Mouse (Mus musculus): ENCODE measurements around the gene Acot7.

Acot7 gene

DNA sequence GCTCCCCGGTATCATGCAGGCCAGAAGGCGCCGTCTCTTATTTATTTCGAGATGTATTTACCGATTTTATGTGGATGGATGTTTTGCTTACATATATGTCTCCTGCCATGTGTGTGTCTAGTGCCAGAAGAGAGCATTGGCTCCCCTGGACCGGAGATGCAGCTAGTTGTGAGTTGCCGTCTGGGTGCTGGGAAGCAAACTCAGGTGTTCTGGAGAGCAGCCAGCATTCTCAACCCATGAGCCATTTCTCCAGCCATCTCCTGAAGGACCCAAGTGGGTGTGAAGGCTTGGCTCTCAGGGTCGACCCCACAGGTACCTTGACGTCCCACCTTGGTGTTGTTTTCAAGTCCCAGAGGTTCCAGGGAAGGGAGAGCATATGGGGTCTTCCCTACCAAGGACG, 4.3 kb downstream of the Acot7 start:
- DNase-seq: no peak

DNA sequence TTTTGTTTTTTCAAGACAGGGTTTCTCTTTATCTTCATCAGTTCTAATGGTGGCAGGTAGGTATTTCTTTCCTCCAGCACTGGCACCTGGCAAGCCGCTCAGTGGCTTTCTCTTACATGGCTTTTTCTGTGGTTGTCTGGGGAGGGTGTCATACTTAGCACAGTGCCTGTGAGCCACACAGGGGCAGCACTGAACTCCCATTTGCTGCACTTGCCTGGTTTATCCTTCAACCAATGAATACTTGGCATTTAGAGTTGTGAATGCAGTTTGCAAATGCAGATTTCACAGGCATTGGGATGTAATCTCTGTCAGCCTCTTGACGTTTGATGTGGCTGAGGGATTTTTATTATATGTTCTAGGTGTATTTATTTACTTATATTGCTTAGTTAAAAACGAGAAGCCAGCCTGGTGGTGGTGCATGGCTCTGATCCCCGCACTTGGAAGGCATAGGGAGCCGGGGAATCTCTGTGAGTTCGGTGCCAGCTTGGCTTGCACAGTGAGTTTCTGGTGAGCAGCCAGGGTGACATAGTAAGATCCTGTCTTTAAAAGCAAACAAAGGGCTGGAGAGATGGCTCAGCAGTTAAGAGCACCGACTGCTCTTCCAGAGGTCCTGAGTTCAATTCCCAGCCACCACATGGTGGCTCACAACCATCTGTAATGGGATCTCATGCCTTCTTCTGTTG, 6.6 kb downstream of the Acot7 start:
- DNase-seq: no peak

DNA sequence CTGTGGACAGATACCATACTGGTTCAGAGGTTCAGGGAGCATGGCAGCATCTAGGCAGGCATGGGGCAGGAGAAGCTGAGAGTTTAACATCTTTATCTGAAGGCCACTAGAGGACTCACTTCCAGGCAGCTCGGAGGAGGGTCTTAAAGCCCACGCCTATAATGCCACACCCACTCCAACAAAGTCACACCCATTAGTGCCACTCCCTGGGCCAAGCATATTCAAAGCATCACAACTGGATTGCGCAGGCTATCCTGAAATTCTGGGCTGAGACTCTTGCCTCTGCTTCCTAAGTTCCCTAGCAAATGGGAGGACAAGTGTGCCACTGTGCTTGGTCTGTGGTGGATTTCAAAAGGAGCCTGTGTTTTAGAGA, 7.2 kb downstream of the Acot7 start:
- peak in 1 of 2 experiments; percentile 62 for DNase-seq

DNA sequence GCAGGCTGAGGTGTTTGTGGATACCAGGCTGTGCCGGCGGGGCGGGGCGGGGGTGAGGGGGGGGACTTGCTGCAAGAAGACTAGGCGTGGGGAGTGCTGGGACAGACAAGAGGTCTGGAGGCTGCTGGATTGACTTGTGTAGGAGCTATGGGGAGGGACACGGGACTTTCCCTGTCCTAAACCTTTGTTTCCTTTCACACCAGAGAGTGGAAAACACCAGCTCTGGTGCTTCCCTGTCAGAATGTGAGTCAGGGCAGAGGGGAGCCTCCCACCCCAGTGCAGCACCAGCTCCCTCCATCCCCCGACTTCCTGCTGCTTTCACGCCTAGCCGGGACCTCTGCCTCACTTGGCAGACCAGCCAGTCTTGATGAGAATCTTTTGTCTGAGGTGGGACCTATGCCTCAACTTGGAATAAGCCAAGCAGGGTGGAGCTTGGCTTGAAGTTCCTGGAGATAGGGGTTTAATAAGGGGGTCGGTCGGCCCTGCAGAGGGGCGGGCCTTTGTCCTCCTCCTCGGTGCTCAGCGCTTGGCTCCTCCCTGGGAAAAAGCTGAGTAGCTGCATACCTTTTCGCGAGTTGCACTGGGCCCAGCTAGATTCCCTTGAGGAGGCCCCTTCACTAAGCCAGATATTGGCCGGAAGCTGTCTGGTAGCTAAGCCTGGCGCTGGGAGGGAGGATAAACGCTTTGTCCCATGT, 7.7 kb downstream of the Acot7 start:
- no peak for DNase-seq

DNA sequence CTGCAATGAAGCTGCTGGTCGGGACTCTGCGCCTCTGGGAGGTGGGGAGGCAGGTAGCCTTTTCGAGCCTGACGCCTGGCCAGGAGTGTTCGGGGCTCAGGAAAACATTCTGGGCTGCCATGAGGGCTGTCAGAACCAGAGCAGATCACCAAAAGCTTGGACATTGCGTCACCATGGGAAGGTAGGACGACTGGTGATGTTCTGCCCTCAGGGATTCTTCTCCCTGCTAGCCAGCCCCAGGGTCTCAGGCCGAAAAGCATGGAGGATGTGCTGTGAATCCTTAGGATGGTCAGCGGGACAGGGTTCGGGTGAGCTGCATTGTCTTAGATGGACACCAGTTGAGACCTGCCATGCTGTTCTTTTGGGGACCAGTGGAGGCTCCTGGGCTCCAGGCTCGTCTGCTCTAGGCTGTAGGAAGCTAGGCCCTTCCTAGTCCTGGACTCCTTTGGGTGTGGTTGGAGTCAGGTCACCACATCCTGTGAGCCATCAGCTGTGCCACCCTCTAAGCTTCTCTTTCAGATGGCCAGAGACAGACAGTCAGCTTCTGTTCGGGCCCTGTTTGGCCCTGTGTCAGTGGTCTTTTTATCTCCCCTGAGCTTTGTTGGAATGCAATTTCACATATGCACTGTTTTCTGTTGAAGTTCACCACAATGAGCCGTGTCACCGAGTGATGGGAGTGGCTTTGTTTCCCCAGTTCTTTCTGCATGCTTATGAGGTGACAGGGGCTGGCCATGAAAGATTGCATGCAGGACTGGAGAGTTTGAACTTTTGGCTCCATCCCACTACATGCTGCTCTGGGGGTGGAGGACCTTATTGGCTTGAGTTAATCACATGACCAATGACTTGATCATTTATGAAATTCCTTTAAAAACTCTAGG, 8.5 kb downstream of the Acot7 start:
- no peak for DNase-seq

DNA sequence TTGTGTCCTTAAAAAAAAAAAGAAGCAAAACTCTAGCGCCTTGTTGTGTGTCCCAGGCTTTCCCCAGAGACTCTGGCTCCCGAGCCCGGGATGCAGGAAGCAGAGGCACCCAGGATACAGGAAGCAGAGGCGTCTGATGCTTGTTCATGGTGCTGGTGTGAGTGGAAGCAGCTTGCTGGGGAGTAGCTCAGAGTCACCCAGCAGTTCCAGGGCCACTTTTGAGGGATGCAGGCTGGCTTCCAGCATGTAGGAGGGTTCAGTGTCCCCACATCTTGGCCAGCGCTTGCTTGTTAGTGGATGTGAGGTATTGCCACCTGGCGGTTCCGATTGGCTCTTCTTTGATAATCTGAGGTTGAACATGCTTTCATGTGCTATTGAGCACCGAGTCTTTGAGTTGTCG, 9.2 kb downstream of the Acot7 start:
- no peak for DNase-seq

DNA sequence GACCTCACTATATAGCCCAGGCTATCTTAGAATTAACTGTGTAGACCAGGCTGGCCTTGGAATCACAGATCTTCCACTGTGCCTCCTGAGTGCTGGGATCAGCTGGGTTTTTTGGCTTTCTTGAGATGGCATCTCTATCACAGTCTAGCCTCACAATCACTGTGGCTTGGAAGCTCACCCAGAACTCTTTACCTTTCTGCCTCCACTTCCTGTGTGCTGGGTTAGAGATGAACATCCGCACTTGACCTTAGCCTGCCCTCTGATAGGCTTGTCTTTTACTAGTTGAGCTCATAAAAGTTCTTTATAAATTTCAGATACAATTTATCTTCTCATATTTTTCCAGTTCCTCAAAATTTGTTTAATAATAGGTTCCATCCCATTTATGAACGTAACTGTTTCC, 10.7 kb downstream of the Acot7 start:
- DNase-seq: no peak

DNA sequence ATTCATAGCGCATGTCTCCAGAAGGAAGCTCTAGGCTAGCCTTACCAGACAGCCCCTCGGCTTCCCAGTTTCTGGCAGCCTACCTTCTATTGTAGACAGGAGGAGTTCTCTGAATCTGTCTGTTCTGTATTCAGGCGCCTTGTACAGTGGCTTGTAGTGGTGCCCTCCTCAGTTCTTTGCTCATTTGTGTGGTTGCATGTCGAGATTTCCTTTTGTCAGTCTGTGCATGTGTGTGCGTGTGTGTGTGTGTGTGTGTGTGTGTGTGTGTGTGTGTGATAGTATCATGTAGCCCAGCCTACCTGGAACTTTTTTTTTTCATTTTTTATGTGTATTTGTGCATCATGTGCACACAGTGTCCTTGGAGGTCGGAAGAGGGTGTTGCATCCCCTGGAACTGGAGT, 11.1 kb downstream of the Acot7 start:
- DNase-seq: no peak

DNA sequence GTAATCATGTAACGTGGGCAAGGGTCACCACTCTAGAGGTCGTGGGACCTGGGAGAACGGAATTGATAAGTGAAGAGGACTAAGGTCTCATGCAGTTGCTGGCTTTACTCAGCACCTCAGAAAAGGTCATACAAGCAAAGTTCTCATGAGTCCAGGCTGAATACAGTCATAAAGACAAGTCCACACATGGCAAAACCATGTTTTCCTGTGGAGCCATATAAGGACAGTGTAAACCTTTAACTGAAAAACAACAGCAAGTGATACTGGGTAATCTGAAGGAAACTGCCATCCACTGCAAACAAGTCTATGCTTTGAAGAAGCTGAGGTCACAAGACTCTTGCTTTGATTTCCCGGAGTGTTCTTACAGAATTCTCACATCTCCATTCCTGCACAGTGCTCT, 11.8 kb downstream of the Acot7 start:
- DNase-seq: no peak

DNA sequence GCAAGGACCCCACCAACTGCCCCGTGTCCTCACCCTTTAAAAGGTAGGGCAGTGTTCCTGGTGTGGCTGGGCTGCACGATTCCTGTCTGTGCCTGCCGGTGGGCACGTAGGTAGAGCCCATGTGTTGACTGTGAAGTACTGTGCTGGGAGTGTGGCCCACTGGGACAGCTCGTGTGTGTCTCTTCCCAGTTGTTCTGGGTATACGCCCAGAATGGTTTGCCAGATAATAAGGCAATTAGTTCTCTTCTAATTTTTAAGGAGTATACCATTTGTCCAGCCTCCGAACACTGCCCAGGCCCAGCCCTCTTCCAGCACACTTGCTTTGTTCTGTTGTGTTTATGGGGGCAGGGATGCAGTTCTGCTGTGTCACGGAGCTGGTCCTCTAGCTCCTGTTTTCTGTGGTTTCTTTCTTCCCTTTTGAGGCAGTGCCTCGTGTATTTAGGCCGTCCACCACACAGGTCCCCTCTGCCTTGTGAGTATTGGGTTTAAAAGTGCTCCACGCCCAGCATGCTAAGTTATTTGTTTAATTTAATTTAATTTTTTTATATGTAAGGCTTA, 12.2 kb downstream of the Acot7 start:
- no peak for DNase-seq

DNA sequence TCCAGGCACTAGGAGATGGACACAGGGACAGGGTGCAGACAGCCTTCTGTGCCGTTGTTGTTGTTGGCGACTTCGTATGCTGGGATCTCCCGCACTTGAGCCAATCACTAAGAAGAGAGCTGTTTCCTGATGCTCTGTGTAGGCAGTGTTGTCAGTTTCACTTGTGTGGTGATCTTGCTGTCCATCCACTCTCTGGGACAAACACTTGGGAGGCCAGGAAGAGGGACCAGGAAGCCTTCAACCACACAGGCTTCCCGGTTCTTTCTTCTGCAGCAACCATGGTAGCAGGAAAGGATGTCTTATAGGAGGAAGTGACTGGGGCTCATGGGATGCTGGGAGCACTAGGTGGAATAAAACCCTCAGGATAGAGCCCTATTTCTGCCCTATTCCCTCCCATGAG, 12.8 kb downstream of the Acot7 start:
- DNase-seq: no peak

DNA sequence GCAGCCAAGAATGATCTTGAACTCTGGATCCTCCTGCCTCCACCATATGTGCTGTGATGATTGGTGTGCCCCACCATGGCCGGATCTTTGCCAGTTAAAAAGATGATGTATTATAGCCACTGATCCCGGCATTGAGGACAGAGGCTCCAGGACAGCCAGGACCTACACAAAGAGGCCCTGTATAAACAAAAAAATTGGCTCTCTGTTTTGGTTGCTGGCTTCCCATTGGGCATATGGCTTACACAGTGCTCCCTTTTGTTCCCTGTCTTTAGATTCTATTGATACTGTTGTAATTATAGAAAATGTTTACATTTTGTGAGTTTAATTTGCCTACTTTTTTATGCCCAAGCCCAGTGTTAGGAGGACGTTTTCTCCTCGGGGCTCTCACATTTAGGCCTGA, 14.6 kb downstream of the Acot7 start:
- no peak for DNase-seq

DNA sequence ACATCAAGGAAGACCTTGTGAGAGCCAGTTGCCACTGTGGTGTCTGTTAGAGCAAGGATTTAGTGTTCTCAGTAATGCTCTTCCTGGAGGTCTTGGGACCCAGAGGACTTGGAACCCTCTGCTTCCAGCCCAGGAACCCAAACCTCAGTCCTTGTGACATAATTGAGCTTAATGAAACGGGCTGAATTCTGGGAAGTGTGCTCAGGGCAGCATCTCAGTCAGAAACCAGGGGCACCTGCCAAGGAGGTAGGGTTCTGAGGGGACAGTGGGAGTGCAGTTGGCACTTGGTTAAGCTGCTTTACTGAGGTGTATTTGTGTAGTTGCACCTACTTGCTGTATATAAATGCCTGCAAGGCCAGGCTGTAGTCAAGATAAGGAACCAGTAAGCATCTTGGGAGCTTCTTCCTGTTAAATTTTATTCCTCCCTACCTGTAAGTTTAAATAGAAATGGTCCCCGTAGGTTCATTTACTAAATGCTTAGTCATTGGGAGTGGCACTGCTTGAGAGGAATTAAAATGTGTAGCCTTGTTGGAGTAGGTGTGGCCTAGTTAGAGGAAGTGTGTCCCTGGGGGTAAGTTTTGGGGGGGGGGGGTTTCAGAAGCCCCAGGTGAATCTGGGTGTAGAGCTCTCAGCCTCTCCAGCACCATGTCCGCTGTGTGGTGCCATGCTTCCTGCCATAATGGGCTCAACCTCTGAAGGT, 16.7 kb downstream of the Acot7 start:
- no peak for DNase-seq

DNA sequence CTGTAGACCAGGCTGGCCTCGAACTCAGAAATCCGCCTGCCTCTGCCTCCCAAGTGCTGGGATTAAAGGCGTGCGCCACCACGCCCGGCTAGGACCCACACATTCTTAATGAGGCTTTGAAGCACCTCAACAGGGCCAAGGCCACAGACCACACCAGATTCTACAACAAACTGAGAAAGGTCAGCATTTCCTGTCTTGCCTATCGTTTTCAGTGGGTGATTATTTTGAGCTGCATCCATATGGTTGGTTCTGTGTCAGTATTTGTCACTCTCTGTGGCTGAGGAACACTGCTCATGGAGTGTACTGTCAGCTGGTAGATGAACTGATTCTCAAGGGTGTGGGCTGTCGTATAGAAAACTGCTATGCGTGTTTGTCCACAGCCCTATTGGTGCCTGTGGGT, 18.3 kb downstream of the Acot7 start:
- DNase-seq: no peak

DNA sequence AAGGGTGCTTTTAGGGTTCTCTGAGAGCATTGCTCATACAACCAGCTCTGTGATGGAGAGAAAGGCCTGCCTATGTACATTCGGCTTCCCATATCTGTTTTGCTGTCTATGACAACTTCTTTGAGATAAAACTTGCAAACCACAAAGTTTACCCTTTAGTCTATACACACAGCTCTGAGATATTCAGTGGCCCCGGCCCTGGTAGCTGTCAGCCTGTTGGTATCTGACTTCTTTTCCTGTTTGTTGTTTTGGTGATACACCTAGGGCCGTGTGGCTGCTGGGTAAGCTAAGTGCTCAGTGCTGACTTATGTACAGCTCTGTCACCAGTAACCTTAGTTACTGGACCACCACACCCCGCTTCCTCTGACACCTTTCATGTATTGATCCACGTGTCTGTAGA, 19.6 kb downstream of the Acot7 start:
- no peak for DNase-seq

DNA sequence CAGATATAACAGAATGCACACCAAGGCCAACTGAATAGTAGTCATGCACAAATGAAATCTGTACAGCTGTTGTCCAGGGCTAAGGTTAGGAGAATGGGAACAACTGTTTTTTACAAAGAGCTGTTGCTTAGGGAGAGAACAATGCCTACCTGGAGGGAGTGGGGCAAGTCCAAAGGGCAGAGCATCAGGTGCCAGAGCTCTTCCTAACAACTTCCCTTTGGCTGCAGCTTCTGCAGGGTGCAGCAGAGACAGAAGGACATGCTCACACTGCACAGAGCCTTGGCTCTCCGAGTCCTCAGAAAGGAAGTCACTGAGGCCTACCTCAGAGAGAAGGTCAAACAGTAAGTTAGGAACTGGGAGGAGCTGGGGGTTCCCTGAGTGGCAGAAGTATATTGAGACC, 21.7 kb downstream of the Acot7 start:
- no peak for DNase-seq

DNA sequence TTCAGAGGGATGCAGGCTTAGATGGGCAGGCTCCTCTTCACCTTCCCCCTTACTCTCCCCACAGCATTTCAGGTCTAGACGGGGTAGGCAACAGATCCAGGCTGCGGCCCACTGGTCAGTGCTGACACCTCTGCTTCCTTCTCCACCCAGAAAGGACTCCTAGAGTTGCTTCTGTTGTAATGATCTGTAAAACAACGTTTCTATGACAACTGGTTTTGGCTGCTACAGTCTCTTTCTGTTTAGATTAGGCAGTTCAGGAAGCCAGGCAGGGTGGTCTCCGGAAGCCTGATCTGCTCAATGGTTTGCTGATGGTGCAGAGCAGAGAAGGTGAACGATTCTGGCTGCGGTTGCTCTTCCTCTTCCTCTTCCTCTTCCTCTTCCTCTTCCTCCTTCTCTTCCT, 23.6 kb downstream of the Acot7 start:
- no peak for DNase-seq

DNA sequence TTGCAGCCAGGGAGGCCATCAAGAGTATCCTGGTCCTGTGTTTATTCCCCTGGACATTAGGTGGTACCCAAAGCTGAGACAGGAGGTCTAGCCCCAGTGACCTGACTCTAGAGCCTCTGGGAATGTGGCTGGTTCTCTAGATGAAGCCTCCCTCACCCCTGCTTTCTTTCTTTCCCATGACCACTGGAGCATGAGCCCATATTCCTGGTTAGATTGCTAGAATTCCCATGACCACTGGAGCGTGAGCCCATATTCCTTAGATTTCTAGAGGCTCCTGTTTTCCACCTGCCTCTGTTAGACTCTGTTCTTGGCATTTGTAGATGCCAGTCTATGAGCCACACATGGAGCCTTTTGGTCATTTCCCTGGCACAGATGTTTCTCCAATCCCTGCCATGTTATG, 24.5 kb downstream of the Acot7 start:
- DNase-seq: no peak

DNA sequence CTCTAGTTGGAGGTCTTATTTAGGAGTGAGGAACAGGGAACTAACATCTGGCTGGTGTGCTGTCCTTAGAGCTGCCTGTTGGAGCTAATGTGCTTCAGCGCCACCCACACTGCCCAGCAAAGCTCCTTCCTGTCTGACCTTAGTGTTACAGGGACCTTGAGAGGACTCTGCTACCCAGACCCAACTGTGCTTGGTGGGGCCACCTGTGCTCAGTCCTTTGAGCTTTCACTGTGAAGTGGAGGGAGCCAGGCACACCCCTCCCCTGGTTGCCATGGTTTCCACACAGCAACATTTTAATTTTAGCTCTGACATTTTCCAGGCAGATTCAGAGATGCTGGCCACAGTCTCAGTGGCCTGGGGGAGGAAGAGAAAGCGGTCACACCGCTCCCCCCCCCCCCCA, 25.0 kb downstream of the Acot7 start:
- no peak for DNase-seq

DNA sequence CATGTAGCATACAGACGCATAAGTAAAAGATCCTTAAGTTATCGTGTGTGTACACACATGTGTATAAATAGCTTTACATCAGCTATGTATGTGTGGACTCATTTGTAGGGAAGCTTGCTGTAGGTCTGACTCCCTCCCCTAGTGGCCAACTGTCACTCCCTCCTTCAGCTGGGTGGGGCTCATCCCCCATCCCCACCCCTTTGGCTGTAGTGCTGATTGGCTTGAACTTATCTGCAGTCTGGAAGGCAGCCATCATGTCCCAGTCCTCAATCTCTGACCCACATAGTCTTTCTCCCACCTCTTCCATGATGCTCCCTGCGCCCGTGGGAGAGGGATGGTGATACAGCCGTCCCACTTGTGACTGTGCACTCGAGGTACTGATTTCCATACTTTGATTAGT, 26.7 kb downstream of the Acot7 start:
- DNase-seq: no peak

DNA sequence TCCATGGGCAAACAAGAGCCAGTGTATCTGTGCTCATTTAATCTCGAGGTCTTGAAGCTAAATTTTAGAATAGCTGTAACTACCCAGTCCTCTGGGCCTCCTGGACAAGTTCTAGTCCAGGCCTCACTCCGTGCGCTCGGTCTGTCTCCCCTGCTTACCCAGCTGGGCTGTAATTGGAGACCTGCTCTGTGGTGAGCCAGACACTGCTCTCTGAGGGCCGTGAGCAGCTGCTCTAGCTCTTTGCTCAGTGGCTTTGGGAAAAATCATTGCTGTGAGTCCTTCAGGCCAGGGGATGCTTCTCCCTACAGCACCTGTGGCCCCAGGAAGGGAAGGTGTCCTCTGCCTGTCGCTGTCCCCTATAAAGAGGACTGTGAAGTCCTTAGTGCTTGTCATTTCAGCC, 28.3 kb downstream of the Acot7 start:
- DNase-seq: no peak

DNA sequence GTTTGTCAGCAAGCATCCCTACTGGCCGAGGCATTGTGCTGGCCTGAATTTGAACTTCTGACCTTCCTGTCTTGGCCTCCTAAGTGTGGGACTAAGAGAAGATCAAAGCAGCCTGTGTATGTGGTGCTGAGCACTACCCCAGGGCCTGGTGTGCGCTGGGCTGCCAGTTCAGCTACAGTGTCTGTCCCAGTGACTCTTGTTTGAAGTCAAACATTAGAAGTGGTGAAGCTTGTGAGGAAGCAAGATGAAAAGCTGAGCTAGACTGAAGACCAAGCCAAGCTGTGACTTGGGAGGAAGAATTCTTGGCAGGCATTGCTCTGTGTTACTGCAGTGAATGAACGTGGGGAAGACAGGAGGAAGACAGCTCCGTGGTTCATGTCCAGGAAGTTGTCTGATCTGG, 31.7 kb downstream of the Acot7 start:
- peak in 1 of 2 experiments; percentile 22 for DNase-seq

DNA sequence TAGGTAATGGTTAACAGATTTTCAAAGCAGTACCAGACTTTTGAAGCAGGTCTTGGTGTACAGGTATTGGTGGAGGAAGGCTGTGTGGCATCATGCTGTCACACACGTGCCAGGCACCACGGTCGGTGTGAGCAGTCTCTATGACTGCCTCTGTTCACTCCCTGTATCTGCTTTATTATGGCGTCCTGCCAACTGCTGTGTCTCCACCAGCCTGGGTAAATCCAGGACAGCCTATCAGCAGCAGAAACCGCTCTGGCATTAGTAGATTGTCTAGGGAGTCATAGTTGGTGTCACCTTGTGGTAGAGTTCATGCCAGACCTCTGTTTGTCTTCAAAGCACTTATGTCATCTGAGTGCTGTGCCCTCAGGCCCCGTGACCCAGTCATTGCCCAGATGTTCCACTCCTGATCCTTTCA, 34.2 kb downstream of the Acot7 start:
- peak; percentile 17 to 43 for DNase-seq

Data from lung, adult 18-20 months (tissue).